Mouse (Mus musculus): ENCODE results near the gene Pbx3.

The Pbx3 gene

DNA sequence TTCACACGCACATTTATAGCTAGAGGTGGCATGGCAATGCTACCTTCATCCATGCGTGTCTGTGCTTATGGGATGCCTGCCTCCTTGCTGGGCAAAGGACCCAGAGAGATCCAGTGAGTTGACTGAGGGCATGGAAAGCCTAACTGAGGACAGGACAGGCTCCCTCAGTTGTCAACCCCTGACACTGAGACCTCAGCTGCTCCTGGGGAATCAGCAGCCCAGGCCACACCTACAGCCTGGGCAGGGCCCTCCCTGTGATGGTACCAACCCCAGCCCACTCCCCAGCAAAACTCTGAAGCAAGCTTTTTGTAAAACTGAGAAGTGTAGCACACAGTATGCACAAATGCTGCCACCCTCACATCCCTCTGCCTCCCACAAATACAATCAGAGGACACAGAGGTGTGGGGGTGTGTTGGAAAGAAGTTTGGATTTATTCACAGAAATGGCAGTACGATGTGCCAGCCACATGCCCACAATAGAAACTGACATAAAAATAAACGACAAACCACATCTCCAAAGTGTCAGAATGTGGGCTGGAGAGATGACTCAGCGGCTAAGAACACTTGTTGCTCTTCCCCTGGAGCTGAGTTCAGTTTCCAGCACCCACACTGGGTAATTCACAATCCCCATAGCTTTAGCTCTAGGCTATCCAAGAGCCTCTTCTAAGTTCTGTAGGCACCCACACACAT is 233.3 kb downstream of the Pbx3 start:
- DNase-seq = no peak

DNA sequence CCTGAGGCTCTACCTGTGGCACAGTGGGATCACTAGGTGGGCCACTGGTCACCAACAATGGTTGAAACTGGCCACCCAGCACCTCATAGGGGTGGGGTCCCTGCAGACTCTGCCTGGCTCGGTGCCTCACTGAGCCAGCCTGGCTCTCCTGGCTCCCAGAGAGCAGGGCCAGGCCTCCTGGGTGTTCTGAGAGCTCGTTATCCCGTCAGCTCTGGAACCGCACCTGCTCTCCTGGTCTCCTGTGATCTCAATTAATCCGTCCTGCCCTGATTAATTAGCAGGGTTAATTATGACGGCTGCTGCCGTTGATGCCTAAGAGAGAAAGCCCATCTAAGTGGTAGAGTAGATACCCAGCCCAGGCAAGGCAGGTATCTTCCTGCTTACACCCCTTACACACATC is 237.6 kb downstream of the Pbx3 start:
- DNase-seq = no peak

DNA sequence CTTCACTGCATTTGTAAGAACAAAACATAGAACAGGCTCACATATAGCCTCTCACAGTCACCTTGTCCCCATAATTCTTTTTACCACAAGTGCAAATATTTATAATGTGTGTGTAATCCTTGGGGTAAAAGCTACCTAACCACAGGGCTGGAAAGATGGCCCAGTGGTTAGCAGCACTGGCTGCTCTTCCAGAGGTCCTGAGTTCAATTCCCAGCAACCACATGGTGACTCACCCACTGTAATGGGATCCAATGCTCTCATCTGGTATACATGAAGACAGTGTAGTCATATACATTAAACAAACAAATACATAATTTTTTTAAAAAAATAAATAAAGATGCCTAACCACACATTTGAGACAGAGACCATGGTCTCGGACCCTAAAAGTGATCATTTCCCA is 240.2 kb downstream of the Pbx3 start:
- no peak for DNase-seq

DNA sequence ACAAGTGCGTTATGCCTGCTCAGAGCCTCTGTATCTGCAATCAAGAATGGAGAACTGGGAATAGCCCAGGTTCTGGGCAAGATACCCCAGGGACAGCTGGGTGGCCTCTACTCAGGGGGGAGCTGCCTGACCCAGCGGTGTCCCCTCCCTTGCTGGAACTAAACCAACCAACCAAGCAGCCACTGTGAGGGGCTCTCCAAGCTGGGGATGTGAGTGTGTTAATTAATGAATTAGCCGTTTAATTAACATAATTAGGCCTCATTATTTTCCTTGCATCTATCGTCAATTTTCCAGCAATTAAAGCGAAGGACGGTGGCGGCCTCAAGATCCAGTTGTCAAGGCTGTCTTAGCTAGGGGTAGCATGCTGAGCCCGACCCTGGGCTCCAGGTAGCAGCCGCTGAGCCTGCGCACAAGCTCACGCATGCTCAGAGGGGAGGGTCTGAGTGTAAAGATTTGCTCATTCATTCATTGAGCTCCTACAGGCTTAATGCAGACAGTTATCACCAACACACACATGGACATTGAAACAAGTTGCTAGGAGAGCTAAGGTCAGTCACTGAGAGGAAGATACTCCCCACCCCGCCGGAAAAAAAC is 243.2 kb downstream of the Pbx3 start:
- DNase-seq = no peak

DNA sequence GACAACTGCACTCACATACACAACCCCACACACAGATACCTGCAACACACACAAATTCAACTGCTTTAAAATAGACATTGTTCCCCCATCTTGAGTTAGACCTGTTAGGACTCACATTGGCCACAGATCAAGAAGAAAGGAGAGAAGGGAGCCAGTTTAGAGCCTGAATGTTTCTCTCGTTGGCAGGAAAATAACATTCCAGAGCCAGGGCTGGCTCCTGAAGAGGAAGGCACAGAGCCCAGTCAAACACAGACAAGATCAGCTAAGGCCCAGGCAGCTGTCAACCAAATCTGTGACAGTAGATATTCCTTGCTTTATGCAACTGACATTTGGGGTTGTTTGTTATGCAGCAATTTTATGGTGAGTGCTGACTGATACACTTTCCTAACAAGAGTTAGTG is 245.1 kb downstream of the Pbx3 start:
- DNase-seq = no peak

DNA sequence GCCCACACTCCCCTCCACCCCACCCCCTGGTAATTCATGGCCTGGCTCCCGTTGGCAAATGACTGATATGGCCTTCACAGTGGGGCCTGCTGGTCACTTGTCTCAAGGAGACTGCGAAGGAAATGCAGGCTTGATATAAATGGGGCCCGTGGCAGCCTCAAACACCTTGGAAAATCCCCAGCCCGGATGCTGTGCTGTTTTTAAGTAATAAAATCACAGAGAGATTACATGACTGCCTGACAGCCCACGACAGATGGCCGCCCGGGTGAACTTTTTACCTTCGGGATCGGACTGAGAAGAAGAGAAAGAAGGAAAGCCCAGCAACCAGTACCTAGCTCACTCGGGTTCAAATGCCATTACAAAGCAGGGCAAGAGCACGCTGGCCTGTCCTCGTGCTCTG is 249.0 kb downstream of the Pbx3 start:
- DNase-seq = no peak
